Mouse (Mus musculus) adrenal gland, postnatal 4 days (tissue): Measurements from ENCODE around the gene Calml3. TPM values are rescaled to one million over a fixed set of nuclear protein-coding genes. Genes with fewer than 3 reads are reported as not detected.

ENCODE experiments used
- total RNA-seq, 2 experiments: library from RNA; stranded (reverse); gene quantifications; 2 replicates each; pipeline ENCODE4 v1.2.3; 2021

The Calml3 gene
- total RNA-seq, 2 experiments from 2014 or later, result not detected

Other genes starting within 250 kb of the Calml3 start
- gene Fam208b, start 193.2 kb downstream of the Calml3 start, total RNA-seq, result 10 to 100 TPM; 28.7 to 31.4 TPM
- gene Asb13, start 170.3 kb downstream of the Calml3 start, total RNA-seq, result 10 to 100 TPM; 14.6 to 16.9 TPM
- gene Calm4, start 33.4 kb upstream of the Calml3 start, total RNA-seq, result not detected
- gene Calm5, start 49.9 kb upstream of the Calml3 start, total RNA-seq, result not detected
- gene Net1, start 113.9 kb upstream of the Calml3 start, total RNA-seq, result 100 to 1,000 TPM in 1 of 2 experiments, 10 to 100 TPM in 1; 89.3 to 106 TPM
- gene Tubal3, start 114.0 kb upstream of the Calml3 start, total RNA-seq, result not detected
- gene Ucn3, start 141.0 kb upstream of the Calml3 start, total RNA-seq, result 1 to 10 TPM in 1 of 2 experiments, not detected in 1; 1.3 TPM
- 10 to 100 TPM in 1 of 2 experiments, 1 to 10 TPM in 1; 2.5 to 14.8 TPM for gene Akr1c14, start 244.7 kb upstream of the Calml3 start, total RNA-seq